In genomic region chr11:84891705-84892104, GRCm38 (mm10) we compare ENCODE assay signal across 11 mouse cellular contexts.
"Had no signal": no experiment of that assay in that cellular context is flagged by ENCODE, and none has a peak within 500 bp of the region (broad histone marks: within the 10 kb centered on the region; RNA-seq: fewer than 3 reads in every experiment).

No protein-coding gene starts in this region.

- DNase-seq: left cerebral cortex, postnatal 4 days; liver; liver, embryonic 13.5 days; liver, postnatal 0 days; lung, adult 18-20 months; lung, adult 2 months; lung, embryonic 14.5 days; lung, postnatal 10 days; lung, postnatal 14 days; lung, postnatal 36 days; midbrain, embryonic 14.5 days had no signal
